ENCODE assay signal across 8 mouse cellular contexts in the genomic region with DNA sequence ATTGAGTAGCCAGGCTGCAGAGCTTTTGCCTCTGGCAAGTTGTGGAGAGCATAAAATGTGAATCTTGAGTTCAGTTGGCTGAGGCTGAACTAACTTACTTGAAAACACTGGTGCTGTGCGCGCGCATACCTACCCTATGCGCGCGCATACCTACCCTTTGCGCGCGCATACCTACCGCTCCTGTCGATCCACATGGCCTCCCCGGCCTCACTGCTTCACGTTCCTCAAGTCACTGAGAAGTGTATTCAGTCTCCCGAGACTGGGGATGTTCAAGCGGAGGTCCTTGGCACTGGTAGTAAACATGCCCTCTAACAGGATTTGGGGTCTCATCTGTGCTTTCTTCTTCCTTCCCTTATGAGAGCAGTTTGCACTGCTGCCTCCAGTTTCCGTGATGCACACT. TPM values are rescaled to one million over a fixed set of nuclear protein-coding genes. Genes with fewer than 3 reads are reported as not detected.
DNase-seq lines count a peak whose midpoint lies in the region; ATAC-seq lines count a peak whose summit lies in the region.

No protein-coding gene starts in this region.

- H3K9ac ChIP-seq in midbrain, embryonic 16.5 days (ENCODE audit: low read depth, low read length): no peak overlapping the region
- H3K9ac ChIP-seq in intestine, embryonic 14.5 days (ENCODE audit: low read length): peak overlapping the region; percentile 34
- no peak overlapping the region for H3K9ac ChIP-seq in midbrain, embryonic 15.5 days

- H3K4me1 ChIP-seq in midbrain, embryonic 10.5 days: no peaks in the 10 kb centered on the region
- H3K4me1 ChIP-seq in midbrain, embryonic 16.5 days (ENCODE audit: control insufficient read depth, insufficient read depth, low read length): no peaks in the 10 kb centered on the region
- H3K4me1 ChIP-seq in intestine, embryonic 14.5 days (replicated peaks; ENCODE audit: control insufficient read depth, insufficient read depth, low read length): no peaks in the 10 kb centered on the region
- no peaks in the 10 kb centered on the region for H3K4me1 ChIP-seq in midbrain, embryonic 15.5 days

- no peak for ATAC-seq in midbrain, embryonic 16.5 days
- ATAC-seq in intestine, embryonic 14.5 days (replicated peaks; ENCODE audit: low FRiP score, low TSS enrichment, low read depth): 0 out of 2 replicates have a peak, but pooled peaks have one; percentile 47
- ATAC-seq in midbrain, embryonic 15.5 days (replicated peaks): no peak

- H3K9me3 ChIP-seq in midbrain, embryonic 10.5 days (replicated peaks): no peaks in the 10 kb centered on the region; the same call in 1 of the 2 replicates
- no peaks in the 10 kb centered on the region for H3K9me3 ChIP-seq in midbrain, embryonic 16.5 days (replicated peaks; ENCODE audit: control insufficient read depth, low read length, poor library complexity, severe bottlenecking)
- H3K9me3 ChIP-seq in intestine, embryonic 14.5 days (ENCODE audit: control insufficient read depth, low read length): no peaks in the 10 kb centered on the region
- no peaks in the 10 kb centered on the region for H3K9me3 ChIP-seq in midbrain, embryonic 15.5 days

- peaks cover 6% of the 10 kb centered on the region for H3K36me3 ChIP-seq in midbrain, embryonic 10.5 days
- H3K36me3 ChIP-seq in midbrain, embryonic 16.5 days (ENCODE audit: control insufficient read depth, insufficient read depth, low read length): peaks cover 14% of the 10 kb centered on the region
- H3K36me3 ChIP-seq in intestine, embryonic 14.5 days (ENCODE audit: control insufficient read depth, insufficient read depth, low read length): no peaks in the 10 kb centered on the region
- H3K36me3 ChIP-seq in midbrain, embryonic 15.5 days (replicated peaks): peaks cover 8% of the 10 kb centered on the region

- intact Hi-C loops in gastrocnemius, postnatal 36 days (cut with DNase I): no loop called here
- intact Hi-C loops in left cerebral cortex, postnatal 25 days (cut with DNase I): no loop called here
- intact Hi-C loops in left cerebral cortex, postnatal 36 days (cut with DNase I): no loop called here

- peak overlapping the region; percentile 57; the same call in 1 of the 2 replicates for H3K27ac ChIP-seq in midbrain, embryonic 10.5 days (replicated peaks)
- no peak overlapping the region for H3K27ac ChIP-seq in midbrain, embryonic 16.5 days (ENCODE audit: low read length)
- no peak overlapping the region for H3K27ac ChIP-seq in intestine, embryonic 14.5 days (ENCODE audit: low read depth)
- no peak overlapping the region for H3K27ac ChIP-seq in midbrain, embryonic 15.5 days

- peak; percentile 53 for DNase-seq in midbrain, embryonic 10.5 days (ENCODE audit: low spot score)
- DNase-seq in embryo, embryonic 11.5 days (ENCODE audit: low read depth, low spot score): peak; percentile 42
- peak; percentile 69 for DNase-seq in intestine, embryonic 14.5 days (ENCODE audit: low spot score)
- DNase-seq in gastrocnemius, postnatal 36 days: no peak
- no peak for DNase-seq in left cerebral cortex, postnatal 25 days (ENCODE audit: low spot score in 2 of 2)
- DNase-seq in left cerebral cortex, postnatal 36 days (ENCODE audit: low spot score in 2 of 2): no peak

- H3K4me2 ChIP-seq in midbrain, embryonic 16.5 days (ENCODE audit: low read length): no peak overlapping the region
- H3K4me2 ChIP-seq in intestine, embryonic 14.5 days (ENCODE audit: low read length): peak overlapping the region; percentile 50
- H3K4me2 ChIP-seq in midbrain, embryonic 15.5 days: peak overlapping the region; percentile 15; the same call in 1 of the 2 replicates

- peak overlapping the region; percentile 46 for H3K4me3 ChIP-seq in midbrain, embryonic 10.5 days
- no peak overlapping the region for H3K4me3 ChIP-seq in midbrain, embryonic 16.5 days (ENCODE audit: low read depth, low read length)
- peak overlapping the region; percentile 36 for H3K4me3 ChIP-seq in intestine, embryonic 14.5 days (ENCODE audit: low read depth, low read length)
- H3K4me3 ChIP-seq in midbrain, embryonic 15.5 days: no peak overlapping the region

- no peaks in the 10 kb centered on the region for H3K27me3 ChIP-seq in midbrain, embryonic 10.5 days (ENCODE audit: low read depth, poor library complexity, severe bottlenecking)
- no peaks in the 10 kb centered on the region for H3K27me3 ChIP-seq in midbrain, embryonic 16.5 days (ENCODE audit: control insufficient read depth, insufficient read depth, low read depth, low read length)
- H3K27me3 ChIP-seq in intestine, embryonic 14.5 days (replicated peaks; ENCODE audit: control insufficient read depth, insufficient read depth, low read length): no peaks in the 10 kb centered on the region
- no peaks in the 10 kb centered on the region for H3K27me3 ChIP-seq in midbrain, embryonic 15.5 days (replicated peaks)

- 31% methylated on average over 16 of the region's 16 CpGs for WGBS in midbrain, embryonic 10.5 days
- WGBS in midbrain, embryonic 16.5 days: 44% methylated on average over 16 of the region's 16 CpGs
- WGBS in intestine, embryonic 14.5 days: 29% methylated on average over 16 of the region's 16 CpGs
- 40% methylated on average over 16 of the region's 16 CpGs for WGBS in midbrain, embryonic 15.5 days

RNA-seq across cellular contexts. Expression of a gene that starts 32.8 kb away (rescaled TPM):
- polyA plus RNA-seq in midbrain, embryonic 10.5 days (2016; fragmentation: Nextera tagmentation; extraction: Ambion mirVana): 0.02 TPM in 1 of 2 replicates, not detected in the other
- 0.10 and 0.20 TPM in 2 replicates for polyA plus RNA-seq in midbrain, embryonic 16.5 days (2015; fragmentation: Nextera tagmentation; extraction: Ambion mirVana)
- 0.03 and 0.08 TPM in 2 replicates for polyA plus RNA-seq in intestine, embryonic 14.5 days (2014; fragmentation: Nextera tagmentation; extraction: Ambion mirVana)
- polyA plus RNA-seq in midbrain, embryonic 15.5 days (2015; fragmentation: Nextera tagmentation; extraction: Ambion mirVana): 0.05 TPM in 1 of 2 replicates, not detected in the other
- under 1 TPM in 1 of 2 experiments, not detected in 1; 0.05 TPM for total RNA-seq in gastrocnemius, postnatal 36 days (2021)
- total RNA-seq in left cerebral cortex, postnatal 25 days (2021): under 1 TPM; 0.14 to 0.18 TPM
- total RNA-seq in left cerebral cortex, postnatal 36 days (2021): under 1 TPM; 0.07 to 0.23 TPM

RNA-seq across cellular contexts. Expression of a gene that starts 42.1 kb away (rescaled TPM):
- polyA plus RNA-seq in midbrain, embryonic 10.5 days (2016; fragmentation: Nextera tagmentation; extraction: Ambion mirVana): 69.7 and 74.0 TPM in 2 replicates
- polyA plus RNA-seq in midbrain, embryonic 16.5 days (2015; fragmentation: Nextera tagmentation; extraction: Ambion mirVana): 35.1 and 37.1 TPM in 2 replicates
- 57.4 and 64.9 TPM in 2 replicates for polyA plus RNA-seq in intestine, embryonic 14.5 days (2014; fragmentation: Nextera tagmentation; extraction: Ambion mirVana)
- polyA plus RNA-seq in midbrain, embryonic 15.5 days (2015; fragmentation: Nextera tagmentation; extraction: Ambion mirVana): 36.2 and 38.3 TPM in 2 replicates
- total RNA-seq in gastrocnemius, postnatal 36 days (2021): 10 to 100 TPM; 16.0 to 16.3 TPM
- total RNA-seq in left cerebral cortex, postnatal 25 days (2021): 10 to 100 TPM; 22.4 to 23.7 TPM
- total RNA-seq in left cerebral cortex, postnatal 36 days (2021): 10 to 100 TPM; 19.5 to 20.2 TPM

Comparison
In these comparisons a context has a peak if more than half of its experiments do, and no peak if none do; other contexts are left out.
1. H3K4me3 ChIP-seq: peak in midbrain, embryonic 10.5 days (single experiment) and intestine, embryonic 14.5 days (single experiment); none in midbrain, embryonic 16.5 days (single experiment) and midbrain, embryonic 15.5 days (single experiment).
2. DNase-seq: peak in midbrain, embryonic 10.5 days (single experiment), embryo, embryonic 11.5 days (single experiment) and intestine, embryonic 14.5 days (single experiment); none in gastrocnemius, postnatal 36 days (0 of 2), left cerebral cortex, postnatal 25 days (0 of 2) and left cerebral cortex, postnatal 36 days (0 of 2).